Mouse (Mus musculus) right cerebral cortex, postnatal 36 days (tissue): ENCODE results near the gene Pdxdc1.
"Not testable (repeated sequence)": the region's sequence is repeated elsewhere in the genome, so short reads cannot be mapped to it uniquely, and the experiment has no call there.

Source experiments
- DNase-seq, 2 experiments: peaks; one replicate each; pipeline ENCODE4 v3.0.0; 2022; ENCODE audit warnings: low spot score in 2 of 2, mixed read lengths in 1 of 2

The Pdxdc1 gene

GRCm38 (mm10) chr16:13902888-13903483 lies at the start of gene Pdxdc1, which contains the start of gene Mpv17l:
Gene Pdxdc1, minus strand, starts transcription at chr16:13903131.
Gene Mpv17l, plus strand, starts transcription at chr16:13903161.
- DNase-seq: peak; percentile 97

GRCm38 (mm10) chr16:13951245-13951644 lies 48.3 kb upstream of the Pdxdc1 start:
- DNase-seq: no peak

GRCm38 (mm10) chr16:13946306-13946705 lies 43.4 kb upstream of the Pdxdc1 start:
- DNase-seq: no peak

DNA sequence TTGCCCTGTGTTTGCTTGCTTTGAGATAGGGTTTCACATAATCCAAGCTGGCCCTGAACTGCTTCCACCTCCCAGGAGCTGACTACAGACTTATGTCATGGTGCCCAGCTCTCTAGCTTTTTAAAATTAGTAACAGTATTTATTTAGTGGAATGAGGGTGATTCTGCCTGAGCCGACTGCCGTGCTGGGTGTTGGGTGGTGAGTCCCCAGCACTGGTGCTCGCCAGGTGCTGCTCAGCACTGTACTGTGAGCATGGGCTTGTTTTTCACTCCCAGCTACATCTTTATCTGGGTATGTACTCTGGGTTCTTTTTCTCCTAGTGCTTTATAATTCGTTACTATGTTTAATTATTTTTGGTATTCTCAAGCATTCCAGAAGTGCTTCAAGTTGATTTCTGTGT lies 42.2 kb upstream of the Pdxdc1 start:
- DNase-seq: no peak

GRCm38 (mm10) chr16:13944752-13945151 lies 41.8 kb upstream of the Pdxdc1 start:
- DNase-seq: no peak

- DNase-seq: no peak
Observed at GRCm38 (mm10) chr16:13944178-13944577, 41.2 kb upstream of the Pdxdc1 start.

GRCm38 (mm10) chr16:13940847-13941395 lies 38.0 kb upstream of the Pdxdc1 start:
- no peak for DNase-seq

GRCm38 (mm10) chr16:13940139-13940846 lies 37.4 kb upstream of the Pdxdc1 start:
- peak; percentile 82 to 86 for DNase-seq

DNA sequence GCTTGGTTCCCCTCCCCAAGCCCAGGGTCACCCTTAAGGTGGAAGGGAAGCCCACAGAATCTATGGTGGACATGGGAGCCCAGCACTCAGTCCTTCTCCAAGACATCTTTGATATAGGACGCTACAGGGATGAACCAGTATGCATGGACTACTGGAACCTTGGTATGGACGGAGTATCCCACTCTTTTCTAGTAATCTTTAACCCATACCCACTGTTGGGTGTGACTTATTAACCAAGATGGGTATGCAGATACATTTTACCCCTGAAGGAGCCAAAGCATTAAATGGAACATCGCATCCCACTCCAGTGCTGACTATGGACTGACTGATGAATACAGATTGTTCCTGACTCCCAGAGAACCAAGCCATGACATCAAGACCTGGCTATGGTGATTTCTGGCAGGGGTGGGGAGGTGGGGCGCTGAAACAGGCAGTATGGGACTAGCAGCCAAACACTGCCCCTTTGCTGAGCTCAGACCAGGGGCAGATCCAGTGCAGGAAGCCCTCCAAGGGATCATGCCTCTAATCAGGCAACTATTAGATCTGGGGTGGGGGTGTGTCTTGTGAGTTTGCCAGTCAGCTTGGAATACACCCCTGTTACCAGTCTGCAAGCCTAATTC lies 24.6 kb upstream of the Pdxdc1 start:
- DNase-seq: no peak

DNA sequence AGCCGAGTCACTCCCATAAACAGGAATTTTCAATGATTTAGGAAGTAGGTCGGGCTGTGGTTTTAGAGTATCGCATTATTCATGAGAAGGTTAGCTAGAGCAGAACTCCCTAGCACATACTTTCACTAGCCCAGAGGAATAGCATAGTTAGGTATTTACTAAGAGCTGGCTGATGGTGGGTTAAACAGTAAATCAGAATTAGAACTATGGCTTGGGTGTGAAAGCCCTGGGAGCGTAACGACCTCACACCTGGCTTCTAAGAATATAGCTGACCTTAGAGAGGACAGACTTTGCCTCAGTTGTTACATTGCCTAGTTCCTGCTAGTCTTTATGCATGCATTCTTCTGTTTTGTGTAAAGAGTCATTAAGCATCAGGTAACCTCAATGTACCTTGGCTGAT lies 20.0 kb upstream of the Pdxdc1 start:
- not testable (repeated sequence) for DNase-seq

DNA sequence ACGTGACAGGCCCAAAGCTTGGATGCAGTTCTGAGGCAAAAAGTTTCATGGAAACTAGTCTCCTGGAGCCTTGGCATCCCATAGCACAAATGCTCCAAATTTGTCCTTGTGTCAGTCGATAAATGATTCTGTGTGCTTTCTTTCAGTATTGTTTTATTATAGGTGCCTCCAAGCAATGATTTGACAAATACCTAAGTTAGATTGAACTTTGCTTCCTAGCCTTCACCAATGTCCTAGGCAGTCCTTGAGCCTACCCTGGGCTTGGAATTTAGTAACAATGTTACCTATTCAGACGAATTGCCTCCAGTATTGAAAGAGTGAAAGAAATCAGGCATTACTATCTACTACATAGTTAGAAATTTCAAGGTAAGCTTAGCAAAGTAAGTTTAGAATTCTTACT lies 19.6 kb upstream of the Pdxdc1 start:
- not testable (repeated sequence) for DNase-seq

DNA sequence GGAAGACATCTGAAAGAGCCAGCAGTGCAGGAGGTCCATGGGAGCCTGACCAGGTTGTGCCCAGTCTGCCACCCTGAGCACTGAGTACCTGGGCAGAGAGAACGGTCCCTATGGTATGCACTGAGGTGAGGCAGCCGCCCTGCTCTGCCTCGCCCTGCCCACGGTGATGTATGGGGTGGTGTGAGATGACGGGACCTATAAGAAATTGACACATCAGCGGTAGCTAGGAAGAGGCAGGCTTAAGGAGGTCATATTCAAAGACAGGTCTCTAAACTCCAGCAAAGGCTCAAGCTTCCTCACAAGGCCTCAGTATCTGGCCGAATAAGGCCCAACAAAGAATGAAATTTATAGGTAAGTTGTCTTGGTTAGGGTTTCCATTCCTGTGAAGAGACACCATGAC lies 18.9 kb upstream of the Pdxdc1 start:
- no peak for DNase-seq

GRCm38 (mm10) chr16:13921063-13921462 lies 18.1 kb upstream of the Pdxdc1 start:
- no peak for DNase-seq

DNA sequence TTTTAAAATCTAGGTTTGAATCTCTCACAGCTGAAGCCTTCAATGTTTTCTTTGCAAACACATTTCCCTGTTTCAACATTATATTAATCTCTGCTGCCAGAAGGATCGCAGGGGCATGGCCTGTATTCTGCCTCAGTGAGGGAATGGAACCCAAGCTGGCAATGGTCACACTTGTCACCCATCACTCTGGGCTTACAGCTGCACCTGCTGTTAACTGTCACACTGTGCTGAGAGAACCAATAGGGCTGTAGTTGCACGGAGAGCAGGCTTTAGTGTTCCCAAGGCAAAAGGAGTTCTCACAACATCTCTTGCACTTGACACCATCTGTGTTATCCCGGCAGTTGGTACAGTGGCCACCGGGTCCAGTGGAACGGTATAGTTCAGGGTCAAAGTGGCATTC lies 17.2 kb upstream of the Pdxdc1 start:
- DNase-seq: no peak

- DNase-seq: no peak
Observed at GRCm38 (mm10) chr16:13907297-13907696, 4.4 kb upstream of the Pdxdc1 start.

DNA sequence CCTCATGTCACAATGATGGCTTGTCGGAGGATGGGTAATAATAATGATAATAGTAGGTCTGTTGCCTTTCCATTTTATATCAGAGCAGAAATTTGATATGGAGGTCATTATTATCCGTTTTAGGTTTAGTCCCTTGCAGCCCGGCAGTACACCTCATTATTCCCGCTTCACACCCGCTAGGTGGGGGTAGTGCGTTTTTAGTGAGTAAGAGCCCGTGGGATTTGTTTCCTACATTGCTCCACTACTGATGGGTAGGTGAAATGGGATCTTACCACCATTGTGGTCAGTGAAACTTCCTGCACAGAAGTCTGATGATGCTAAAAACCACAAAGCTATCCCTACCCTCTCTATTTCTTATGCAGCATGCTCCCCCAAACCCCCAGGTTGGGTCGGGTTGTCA lies 557 bp upstream of the Pdxdc1 start:
- peak in 1 of 2 experiments; percentile 70 for DNase-seq

- peak in 1 of 2 experiments; percentile 3 for DNase-seq
Observed at GRCm38 (mm10) chr16:13902397-13902831, 517 bp downstream of the Pdxdc1 start.

GRCm38 (mm10) chr16:13898981-13899380 lies 4.0 kb downstream of the Pdxdc1 start:
- DNase-seq: no peak

DNA sequence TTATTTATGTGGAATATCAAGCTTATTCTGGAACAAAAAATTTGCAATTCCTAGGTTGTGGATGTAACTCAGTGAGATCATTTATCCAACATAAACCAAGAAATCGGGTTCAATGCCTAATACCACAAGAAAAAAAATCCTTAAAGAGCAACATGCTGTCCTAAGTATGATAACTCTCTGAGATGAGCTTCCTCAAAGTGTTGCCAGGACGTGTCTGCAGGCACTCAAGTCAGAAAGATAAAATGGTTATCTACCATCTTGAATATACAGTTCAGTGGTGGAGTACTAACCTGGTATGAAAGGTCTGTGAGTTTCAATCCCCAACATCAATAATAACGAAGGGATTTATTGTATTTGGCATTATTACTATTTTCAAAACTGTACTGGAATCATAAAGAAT lies 6.6 kb downstream of the Pdxdc1 start:
- DNase-seq: no peak

- DNase-seq: no peak
Observed at GRCm38 (mm10) chr16:13895740-13896139, 7.2 kb downstream of the Pdxdc1 start.

- DNase-seq: no peak
Observed at GRCm38 (mm10) chr16:13894097-13894496, 8.8 kb downstream of the Pdxdc1 start.

GRCm38 (mm10) chr16:13892850-13893249 lies 10.1 kb downstream of the Pdxdc1 start:
- DNase-seq: no peak

DNA sequence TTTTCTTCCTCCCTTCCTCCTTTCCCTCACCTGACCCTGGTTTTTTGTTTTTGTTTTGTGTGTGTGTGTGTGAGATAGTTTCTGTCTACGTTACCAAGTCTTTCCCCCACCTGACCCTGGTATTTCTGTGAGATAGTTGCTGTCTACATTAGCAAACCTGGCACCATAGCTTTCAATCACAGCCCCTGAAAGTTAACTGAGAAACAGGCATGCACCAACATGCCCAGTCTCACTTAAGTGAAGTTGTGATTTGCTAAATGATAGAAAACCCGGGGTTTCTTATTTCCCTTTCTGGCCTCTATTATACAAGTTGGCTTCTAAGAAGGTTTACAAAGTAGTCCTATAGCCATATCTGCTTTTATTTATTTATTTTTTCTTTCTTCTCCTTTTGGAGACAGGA lies 12.5 kb downstream of the Pdxdc1 start:
- no peak for DNase-seq
